Mouse (Mus musculus) midbrain, embryonic 12.5 days (tissue): ENCODE results near the gene Tagap1. TPM values are rescaled to one million over a fixed set of nuclear protein-coding genes. Genes with fewer than 3 reads are reported as not detected.
A peak's percentile ranks its signal among the peaks of the same experiment; 100 is the strongest.
"Not testable (repeated sequence)": the region's sequence is repeated elsewhere in the genome, so short reads cannot be mapped to it uniquely, and the experiment has no call there.

Experiments
- ATAC-seq: fragments of 200-750 bp; cut with Nextera tagmentation; 2 replicates; pipeline ENCODE4 v1.8.0; 2017; ENCODE audit warnings: low read depth, moderate TSS enrichment, moderate library complexity; ENCODE audit not compliant: low FRiP score
- H3K27ac ChIP-seq: fragments of 300-500 bp; sonication (generic); replicated peaks from 2 replicates; pipeline ENCODE4 v1.5.1; 2016; ENCODE audit warnings: mild to moderate bottlenecking
- H3K27me3 ChIP-seq: fragments of 300-500 bp; sonication (generic); 2 replicates; pipeline ENCODE4 v1.6.1; 2016; ENCODE audit warnings: mild to moderate bottlenecking
- H3K36me3 ChIP-seq: fragments of 300-500 bp; sonication (generic); 2 replicates; pipeline ENCODE4 v1.6.1; 2016
- H3K4me1 ChIP-seq: fragments of 300-500 bp; sonication (generic); 2 replicates; pipeline ENCODE4 v1.6.1; 2016
- H3K4me2 ChIP-seq: fragments of 300-500 bp; sonication (generic); replicated peaks from 2 replicates; pipeline ENCODE4 v1.6.1; 2016; ENCODE audit warnings: mild to moderate bottlenecking, moderate library complexity
- H3K4me3 ChIP-seq: fragments of 300-500 bp; sonication (generic); 2 replicates; pipeline ENCODE4 v1.5.1; 2016; ENCODE audit warnings: mild to moderate bottlenecking
- H3K9ac ChIP-seq: fragments of 300-500 bp; sonication (generic); replicated peaks from 2 replicates; pipeline ENCODE4 v1.6.1; 2016; ENCODE audit warnings: mild to moderate bottlenecking, moderate library complexity
- H3K9me3 ChIP-seq: fragments of 300-500 bp; sonication (generic); 2 replicates; pipeline ENCODE4 v1.6.1; 2016; ENCODE audit warnings: mild to moderate bottlenecking
- WGBS: fragments of 180-500 bp; shearing (Covaris S2); methylation state at CpG from one replicate; pipeline ENCODE4 v1.1.7; 2016; 5-methylcytosine and 5-hydroxymethylcytosine counted together
- polyA plus RNA-seq: library from polyadenylated mRNA; unstranded; fragments of >200 nt; fragmentation: Nextera tagmentation; extraction: Ambion mirVana; gene quantifications from 2 replicates; pipeline ENCODE4 v1.2.1, GENCODE M21; 2016

The Tagap1 gene
- polyA plus RNA-seq, 1 experiment from 2014 or later, result 56.6 TPM

DNA sequence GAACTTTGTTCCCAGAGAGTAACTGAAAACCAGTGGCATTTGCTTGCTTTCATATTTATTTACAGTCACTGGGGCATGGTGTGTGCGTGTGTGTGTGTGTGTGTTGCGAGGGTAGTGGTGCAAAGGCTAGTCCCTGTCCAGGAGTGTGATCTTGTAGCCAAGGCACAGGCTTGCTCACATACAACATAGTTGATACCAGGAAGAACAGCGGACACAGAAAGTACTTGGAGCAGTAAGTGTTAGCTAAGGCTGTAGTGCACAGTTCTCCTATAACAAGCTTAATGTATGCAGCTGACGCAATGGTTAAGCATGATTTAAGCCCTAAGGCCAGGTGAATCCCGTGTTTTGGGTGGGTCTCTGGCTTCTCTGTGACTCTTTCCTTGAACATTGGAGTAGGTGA lies 18.4 kb upstream of the Tagap1 start:
- not testable (repeated sequence) for H3K27me3 ChIP-seq, H3K9me3 ChIP-seq, H3K27ac ChIP-seq, ATAC-seq, H3K36me3 ChIP-seq, H3K4me1 ChIP-seq
- 24% methylated on average over 5 of the region's 5 CpGs for WGBS
- H3K9ac ChIP-seq, result 0 out of 2 replicates have a peak overlapping the region, but pooled peaks have one; percentile 53
- peak overlapping the region; percentile 54 for H3K4me3 ChIP-seq
- peak overlapping the region; percentile 53 for H3K4me2 ChIP-seq

DNA sequence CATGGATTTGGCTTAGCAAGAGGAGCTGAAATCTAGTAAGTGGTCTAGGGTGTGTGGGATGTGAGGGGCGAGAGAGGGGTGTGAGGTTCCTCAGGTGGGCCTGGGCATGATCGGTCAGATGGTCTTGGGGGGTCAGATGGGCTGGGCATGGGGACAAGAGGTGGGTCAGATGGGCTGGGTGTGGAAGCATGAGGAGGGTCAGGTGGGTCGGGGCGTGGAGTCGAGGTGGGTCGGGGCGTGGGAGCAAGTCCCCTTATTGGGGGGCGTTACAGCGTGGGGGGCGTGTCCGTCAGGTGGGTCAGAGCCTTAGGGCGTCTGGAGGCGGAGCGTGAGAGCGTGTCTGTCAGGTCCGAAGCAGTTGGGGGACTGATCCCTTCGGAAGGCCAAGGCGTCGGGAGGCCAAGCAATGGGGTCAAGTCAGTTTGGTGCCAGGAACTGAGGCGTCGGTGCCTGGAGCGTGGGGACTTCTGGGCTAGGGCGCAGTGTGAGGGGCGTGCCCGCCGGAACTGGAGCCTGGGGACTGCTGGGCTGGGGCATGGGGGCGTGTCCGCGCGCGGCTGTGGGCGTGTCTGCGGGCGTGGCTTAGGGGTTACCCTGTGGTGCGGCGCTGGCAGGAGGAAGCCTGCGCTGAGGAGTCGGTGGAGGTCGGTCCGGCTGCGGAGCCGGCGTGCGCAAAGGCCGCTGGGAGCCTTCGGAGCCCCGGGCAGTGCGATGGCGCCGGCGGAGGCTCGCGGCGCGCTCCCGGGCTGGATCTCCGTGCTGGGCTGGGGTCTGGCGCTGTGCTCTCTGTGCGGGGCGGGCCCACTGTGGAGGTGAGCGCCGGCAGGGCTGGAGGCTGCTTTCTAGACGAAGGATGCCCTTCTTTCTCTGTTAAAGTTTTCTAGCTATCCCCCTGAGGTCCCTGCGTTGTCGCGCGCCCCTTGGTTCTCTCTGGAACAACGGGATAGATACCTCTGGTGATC lies 17.6 kb upstream of the Tagap1 start, which contains the start of gene Gm49721:
TSS of gene Gm49721 (plus strand) at position 618 of the 962 bp plus-strand sequence.
- Histone ChIP-seq H3K9ac (peak within 1 kb of the TSS; percentile 53; the same call in 1 of the 2 replicates), H3K4me2 (peak within 1 kb of the TSS; percentile 53), H3K4me3 (peak within 1 kb of the TSS; percentile 54)
- not testable (repeated sequence) for H3K36me3 ChIP-seq, H3K27ac ChIP-seq, H3K27me3 ChIP-seq, H3K4me1 ChIP-seq, H3K9me3 ChIP-seq
- WGBS, result 2% methylated on average over 54 of the region's 68 CpGs
- ATAC-seq, result peak; percentile 97

DNA sequence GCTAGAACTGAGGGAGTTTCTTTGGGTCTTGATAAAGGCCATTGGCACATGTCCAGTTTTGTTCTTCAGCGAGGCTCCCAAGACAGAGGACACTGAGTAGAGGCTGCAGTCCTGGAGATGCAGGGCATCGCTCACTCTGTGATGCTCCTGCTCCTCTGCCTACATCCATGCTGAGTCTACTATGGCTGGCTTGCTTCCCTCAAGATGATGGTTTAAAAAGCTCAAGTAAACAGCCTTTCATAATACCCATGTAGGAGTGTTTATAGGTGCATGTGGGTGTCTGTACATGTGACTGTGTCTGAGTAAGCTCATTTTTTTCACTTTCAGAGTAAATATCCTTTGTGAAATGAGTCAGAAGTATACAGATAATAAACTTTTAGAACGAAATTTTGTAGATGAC lies 14.0 kb upstream of the Tagap1 start:
- 79% methylated on average over 3 of the region's 3 CpGs for WGBS
- H3K27me3 ChIP-seq, H3K9me3 ChIP-seq: not testable (repeated sequence)

DNA sequence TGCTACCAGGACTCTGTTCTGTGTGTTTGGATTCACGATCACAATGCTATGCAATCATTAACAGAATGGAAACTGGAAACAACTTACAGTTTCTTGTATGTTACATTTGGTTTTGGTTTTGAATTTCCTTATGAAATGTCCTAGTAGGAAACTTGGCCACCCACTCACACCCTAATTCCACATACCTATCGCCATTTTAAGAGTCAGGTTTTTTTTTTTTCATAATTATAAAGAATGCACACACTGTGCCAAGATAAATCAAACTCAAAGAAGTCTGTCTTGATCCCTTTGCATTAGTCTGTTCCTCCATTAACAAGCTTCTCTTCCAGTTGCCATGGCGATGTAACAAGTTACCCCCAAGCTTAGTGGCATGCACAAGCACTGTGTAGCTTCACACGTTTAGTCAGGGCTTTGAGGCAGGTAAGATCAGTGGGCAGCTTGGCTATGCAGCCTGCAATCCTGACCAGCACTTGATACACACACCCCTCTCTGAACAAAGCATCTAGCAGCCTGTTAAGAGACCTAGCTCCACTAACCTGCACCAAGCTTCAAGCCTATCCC lies 12.0 kb upstream of the Tagap1 start:
- 62% methylated on average over 4 of the region's 4 CpGs for WGBS
- not testable (repeated sequence) for H3K4me3 ChIP-seq, H3K9ac ChIP-seq, H3K27ac ChIP-seq, H3K27me3 ChIP-seq, H3K4me1 ChIP-seq, H3K4me2 ChIP-seq, H3K36me3 ChIP-seq, H3K9me3 ChIP-seq, ATAC-seq

More for the DNA sequence above, 14.0 kb upstream of the Tagap1 start:
- H3K36me3 ChIP-seq, H3K4me1 ChIP-seq, ATAC-seq, H3K4me2 ChIP-seq, H3K9ac ChIP-seq, H3K27ac ChIP-seq, H3K4me3 ChIP-seq: not testable (repeated sequence)

DNA sequence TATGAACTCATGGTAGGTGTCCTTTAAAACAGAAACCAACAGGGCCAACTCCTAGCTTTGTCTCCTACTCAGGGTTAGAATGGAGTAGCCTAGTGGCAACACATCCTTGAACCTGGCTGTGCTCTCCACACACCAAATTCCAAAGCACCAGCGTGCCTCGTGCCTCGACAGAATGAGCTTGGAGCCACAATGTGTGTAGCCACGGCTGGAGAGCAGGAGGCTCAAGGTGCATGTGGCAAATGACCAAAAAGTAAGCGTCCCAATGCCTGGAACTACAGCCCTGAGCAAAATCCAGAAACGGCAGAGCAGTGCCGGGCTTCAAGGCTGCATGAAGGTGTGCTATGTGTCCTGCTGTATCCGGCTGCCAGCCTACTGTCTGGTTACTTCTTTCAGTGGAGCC lies 10.3 kb upstream of the Tagap1 start:
- not testable (repeated sequence) for H3K4me1 ChIP-seq, H3K4me2 ChIP-seq, H3K27me3 ChIP-seq, H3K36me3 ChIP-seq, ATAC-seq, H3K9me3 ChIP-seq, H3K27ac ChIP-seq, H3K9ac ChIP-seq, H3K4me3 ChIP-seq
- 83% methylated on average over 8 of the region's 8 CpGs for WGBS

DNA sequence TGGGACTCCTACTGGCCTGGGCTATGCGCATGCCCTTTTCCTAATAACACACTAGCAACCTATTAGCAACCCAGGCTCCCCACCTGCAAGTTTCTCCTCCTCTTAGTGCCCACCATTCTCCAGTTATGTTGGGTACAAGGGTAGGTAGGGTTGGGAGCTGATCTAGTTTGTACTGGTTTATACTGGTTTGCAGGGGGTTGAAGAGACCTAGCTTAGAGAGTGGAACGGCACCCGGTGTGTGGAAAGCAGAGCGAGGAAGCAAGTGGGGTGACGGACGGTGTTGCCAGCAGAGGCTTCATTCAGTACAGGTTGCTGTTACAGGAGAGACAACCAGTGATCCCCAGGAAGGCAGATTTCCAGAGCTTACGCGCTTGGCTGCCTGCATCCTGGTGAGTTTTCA lies 9.4 kb upstream of the Tagap1 start, which contains the start of gene Rnaset2b:
TSS of gene Rnaset2b (plus strand) at position 301 of the 400 bp plus-strand sequence.
- not testable (repeated sequence) for H3K9ac ChIP-seq, H3K4me2 ChIP-seq, H3K4me1 ChIP-seq, ATAC-seq, H3K27ac ChIP-seq, H3K4me3 ChIP-seq, H3K36me3 ChIP-seq, H3K9me3 ChIP-seq, H3K27me3 ChIP-seq
- WGBS, result 100% methylated on average over 1 of the region's 8 CpGs

DNA sequence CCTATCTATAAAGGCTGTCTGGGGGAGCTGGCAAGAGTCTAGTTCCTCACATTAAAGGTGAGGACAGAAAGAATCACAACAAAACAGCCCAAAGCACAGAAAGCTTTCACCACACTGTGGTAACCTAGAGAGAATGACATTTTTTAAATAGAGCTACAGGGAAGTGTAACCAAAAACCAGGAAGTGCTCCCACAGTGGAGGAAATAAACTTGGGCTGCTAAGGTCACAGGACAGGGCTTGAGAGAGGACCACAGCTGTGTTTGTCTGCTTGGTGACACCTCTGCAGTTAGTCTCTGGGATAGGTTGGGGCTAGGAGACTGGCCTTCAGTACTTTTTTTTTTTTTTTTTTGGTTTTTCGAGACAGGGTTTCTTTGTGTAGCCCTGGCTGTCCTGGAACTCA lies 6.7 kb upstream of the Tagap1 start:
- not testable (repeated sequence) for H3K4me2 ChIP-seq, H3K36me3 ChIP-seq, H3K27me3 ChIP-seq, ATAC-seq, H3K27ac ChIP-seq, H3K9me3 ChIP-seq, H3K9ac ChIP-seq, H3K4me3 ChIP-seq, H3K4me1 ChIP-seq
- 43% methylated on average over 1 of the region's 1 CpGs for WGBS

DNA sequence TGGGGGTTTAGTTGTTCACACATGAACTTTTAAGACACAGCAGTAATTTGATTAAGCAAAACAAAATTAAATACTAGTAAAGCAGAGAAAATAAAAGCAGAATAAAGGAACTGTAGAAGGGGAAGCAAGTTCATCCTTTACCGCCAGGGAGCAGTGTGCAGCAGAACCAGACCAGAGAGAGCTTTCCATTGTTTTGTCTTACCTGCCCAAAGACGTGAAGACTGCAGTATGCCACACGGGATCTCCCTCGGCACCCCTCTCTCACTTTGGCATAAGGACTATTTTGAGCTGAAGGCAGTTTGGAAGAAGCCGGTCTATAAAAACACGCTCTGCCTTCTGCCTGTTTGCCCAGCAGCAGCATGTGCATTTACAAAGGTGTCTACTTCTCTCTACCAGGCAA lies 4.4 kb upstream of the Tagap1 start:
- WGBS, result 12% methylated on average over 6 of the region's 6 CpGs
- not testable (repeated sequence) for H3K36me3 ChIP-seq, H3K9ac ChIP-seq, H3K4me2 ChIP-seq, ATAC-seq, H3K9me3 ChIP-seq, H3K27me3 ChIP-seq, H3K27ac ChIP-seq, H3K4me1 ChIP-seq, H3K4me3 ChIP-seq

DNA sequence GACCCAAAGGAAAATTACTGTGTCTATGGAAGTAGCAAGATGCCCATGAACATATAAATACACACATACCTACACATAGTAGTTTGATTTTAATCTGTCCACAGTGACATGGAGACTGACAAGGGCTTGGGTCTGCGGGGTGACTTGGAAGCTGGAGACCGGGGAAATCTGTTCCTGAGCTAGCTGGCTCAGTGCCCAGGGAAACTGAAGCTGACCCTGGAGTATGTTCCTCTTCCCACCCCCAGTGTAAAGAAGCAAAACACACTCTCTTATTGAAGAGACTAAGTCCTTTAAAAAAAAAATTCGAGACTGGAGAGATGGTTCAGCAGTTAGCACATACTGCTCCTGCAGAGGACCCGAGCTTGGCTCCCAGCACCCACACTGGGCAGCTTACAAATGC lies 2.0 kb upstream of the Tagap1 start:
- not testable (repeated sequence) for ATAC-seq, H3K4me1 ChIP-seq, H3K9ac ChIP-seq, H3K27ac ChIP-seq, H3K9me3 ChIP-seq, H3K27me3 ChIP-seq, H3K36me3 ChIP-seq, H3K4me2 ChIP-seq, H3K4me3 ChIP-seq
- 69% methylated on average over 4 of the region's 4 CpGs for WGBS

DNA sequence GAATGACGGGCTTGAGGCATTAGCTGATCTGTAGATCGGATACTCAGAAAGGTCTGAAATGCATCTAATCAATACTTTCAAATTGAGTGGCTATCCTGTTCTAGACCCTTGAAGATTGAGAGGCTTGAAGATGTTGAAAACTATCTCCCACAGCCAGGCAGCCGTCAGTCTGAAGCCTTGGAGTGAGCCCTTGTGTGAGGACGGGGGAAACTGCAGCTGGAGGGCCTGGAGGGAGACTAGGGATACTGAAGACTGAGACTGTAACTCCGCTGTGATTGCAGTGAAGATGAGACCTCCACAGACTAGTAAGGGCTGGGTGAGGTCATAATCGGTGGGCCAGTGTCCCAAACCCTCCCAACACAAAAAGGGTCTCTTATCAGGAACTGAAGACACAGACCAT lies 1.4 kb upstream of the Tagap1 start:
- H3K9ac ChIP-seq, H3K27ac ChIP-seq, H3K4me3 ChIP-seq, H3K4me2 ChIP-seq, H3K4me1 ChIP-seq, ATAC-seq, H3K36me3 ChIP-seq, H3K27me3 ChIP-seq, H3K9me3 ChIP-seq: not testable (repeated sequence)
- 79% methylated on average over 4 of the region's 6 CpGs for WGBS

DNA sequence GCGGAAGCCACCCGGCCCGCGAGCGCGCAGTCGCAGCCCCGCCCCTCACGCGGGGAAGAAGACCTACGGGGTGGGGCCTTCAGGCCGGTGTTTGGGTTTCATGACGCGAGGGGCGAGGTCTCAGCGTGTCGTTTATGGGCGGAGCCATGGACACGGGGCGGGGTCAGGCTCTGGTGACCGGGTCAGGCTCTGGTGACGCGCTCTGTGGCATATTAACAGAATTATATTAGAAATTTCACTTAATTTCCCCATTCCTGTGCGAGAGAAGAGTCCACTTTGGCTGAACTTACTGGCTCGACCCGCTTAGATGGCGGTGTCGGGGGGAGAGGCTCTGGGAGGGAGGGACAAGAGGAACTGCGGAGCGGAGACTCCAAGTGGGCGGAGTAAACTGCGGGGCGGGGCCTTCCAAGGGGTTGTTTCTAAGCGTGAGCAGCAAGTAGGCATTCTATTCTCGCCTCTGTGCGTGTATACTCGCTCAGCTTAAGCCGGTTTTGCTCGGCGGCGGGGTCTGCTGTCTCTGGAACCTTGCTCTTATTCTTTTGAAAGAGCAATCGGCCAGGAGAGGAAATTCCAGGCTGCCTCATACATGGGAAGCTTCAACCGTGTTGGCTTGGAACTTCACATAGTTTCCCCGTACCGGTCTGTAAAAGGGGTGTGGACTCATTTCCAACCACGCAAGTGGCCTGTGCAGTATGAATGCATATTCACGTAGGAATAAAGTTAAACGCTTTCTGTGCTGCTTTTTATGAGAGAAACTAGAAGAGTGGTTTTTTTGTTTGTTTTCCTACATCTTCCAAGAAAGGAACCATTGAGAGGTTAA lies 435 bp upstream of the Tagap1 start:
- Histone ChIP-seq H3K4me3 (peak overlapping the region; percentile 34), H3K4me2 (peak overlapping the region; percentile 41)
- H3K9me3 ChIP-seq, H3K27ac ChIP-seq, H3K9ac ChIP-seq, H3K4me1 ChIP-seq, H3K27me3 ChIP-seq, H3K36me3 ChIP-seq: not testable (repeated sequence)
- ATAC-seq, result peak; percentile 97
- 3% methylated on average over 19 of the region's 48 CpGs for WGBS

DNA sequence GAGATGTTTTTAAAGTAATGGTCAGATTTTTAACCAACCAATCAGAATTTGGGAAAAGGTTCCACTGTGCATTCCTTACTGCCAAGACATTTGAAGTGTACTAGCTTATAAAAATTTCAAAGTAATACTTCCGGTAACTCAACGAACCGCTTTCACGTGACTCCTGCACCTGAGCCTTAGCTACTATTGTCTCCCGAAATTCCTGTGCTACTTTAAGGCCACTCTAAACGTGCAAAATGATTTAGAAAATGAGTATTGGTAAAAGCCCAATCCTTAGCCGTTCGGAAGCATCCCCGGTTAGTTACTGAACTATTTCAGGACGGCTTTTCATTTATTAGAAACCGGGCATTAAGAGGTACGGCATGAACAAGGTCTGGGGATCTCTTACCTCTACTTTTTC lies 607 bp downstream of the Tagap1 start:
- 1% methylated on average over 12 of the region's 12 CpGs for WGBS
- H3K4me2 ChIP-seq, result peak overlapping the region; percentile 50
- not testable (repeated sequence) for H3K27ac ChIP-seq, H3K36me3 ChIP-seq, H3K27me3 ChIP-seq, ATAC-seq, H3K9me3 ChIP-seq, H3K4me1 ChIP-seq
- peak overlapping the region; percentile 57 for H3K4me3 ChIP-seq
- H3K9ac ChIP-seq, result peak overlapping the region; percentile 55; the same call in 1 of the 2 replicates
